Mouse (Mus musculus) liver, embryonic 14.5 days (tissue): ENCODE measurements around the gene Myrfl. TPM values are rescaled to one million over a fixed set of nuclear protein-coding genes. Genes with fewer than 3 reads are reported as not detected.

Experiments used
- ATAC-seq: fragments of 200-750 bp; cut with Nextera tagmentation; 2 replicates; pipeline ENCODE4 v1.8.0; 2017; ENCODE audit warnings: moderate number of reproducible peaks, mild to moderate bottlenecking, moderate library complexity; ENCODE audit not compliant: insufficient read depth
- DNase-seq, 3 experiments: peaks; one replicate each; pipeline ENCODE4 v3.0.0-alpha.2; 2012 to 2013; ENCODE audit warnings: low read depth in 3 of 3, low spot score in 3 of 3
- H3K27ac ChIP-seq: fragments of 300-500 bp; sonication (generic); 2 replicates; pipeline ENCODE4 v1.5.1; 2014; ENCODE audit warnings: moderate library complexity, mild to moderate bottlenecking, control low read depth, inconsistent platforms
- H3K27me3 ChIP-seq: fragments of 300-500 bp; sonication (generic); 2 replicates; pipeline ENCODE4 v1.6.1; 2014; ENCODE audit warnings: mild to moderate bottlenecking, low read length, moderate library complexity; ENCODE audit not compliant: control insufficient read depth, insufficient read depth
- H3K36me3 ChIP-seq: fragments of 300-500 bp; sonication (generic); replicated peaks from 2 replicates; pipeline ENCODE4 v1.6.1; 2014; ENCODE audit warnings: low read depth; ENCODE audit not compliant: control insufficient read depth, insufficient read depth
- H3K4me1 ChIP-seq, 2 experiments: fragments of 200-500 bp in 1 of 2; fragments of 300-500 bp in 1 of 2; sonication (generic) in 1 of 2; replicated peaks; 2 replicates each; pipeline ENCODE4 v1.6.1; 2012 to 2014; ENCODE audit warnings: antibody characterized with exemption in 1 of 2, inconsistent platforms in 1 of 2, low read length in 1 of 2; ENCODE audit not compliant: control insufficient read depth in 2 of 2, insufficient read depth in 2 of 2
- H3K4me2 ChIP-seq: fragments of 300-500 bp; sonication (generic); 2 replicates; pipeline ENCODE4 v1.6.1; 2014; ENCODE audit warnings: low read depth, mild to moderate bottlenecking, control low read depth, moderate library complexity
- H3K4me3 ChIP-seq, 2 experiments: fragments of 200-500 bp in 1 of 2; fragments of 300-500 bp in 1 of 2; sonication (generic) in 1 of 2; 2 replicates each; pipeline ENCODE4 v1.5.1; 2012 to 2014; ENCODE audit warnings: low read depth in 2 of 2, low read length in 2 of 2, mild to moderate bottlenecking in 2 of 2, control low read depth in 1 of 2, inconsistent platforms in 1 of 2, moderate library complexity in 1 of 2; ENCODE audit not compliant: insufficient read depth in 1 of 2
- H3K9ac ChIP-seq: fragments of 300-500 bp; sonication (generic); replicated peaks from 2 replicates; pipeline ENCODE4 v1.6.1; 2014; ENCODE audit warnings: mild to moderate bottlenecking, control low read depth, moderate library complexity
- H3K9me3 ChIP-seq: fragments of 300-500 bp; sonication (generic); 2 replicates; pipeline ENCODE4 v1.6.1; 2016; ENCODE audit warnings: low read length, mixed read lengths; ENCODE audit not compliant: control insufficient read depth
- CTCF ChIP-seq: IDR thresholded peaks from 2 replicates; pipeline ENCODE4 v1.5.1; 2016; ENCODE audit warnings: antibody characterized with exemption, low read depth, control low read depth
- EP300 ChIP-seq: IDR thresholded peaks from 2 replicates; pipeline ENCODE4 v1.6.1; 2016; ENCODE audit warnings: antibody characterized with exemption, low read depth
- WGBS: fragments of 180-500 bp; shearing (Covaris S2); extraction: QIAGEN DNeasy Blood & Tissue Kit; methylation state at CpG from one replicate; pipeline ENCODE4 v1.1.7; 2014; ENCODE audit not compliant: insufficient replicate concordance; 5-methylcytosine and 5-hydroxymethylcytosine counted together
- polyA plus RNA-seq, 2 experiments: library from polyadenylated mRNA; depleted of rRNA in 1 of 2; stranded (reverse) in 1 of 2; unstranded in 1 of 2; fragments of >200 nt; fragmentation: Nextera tagmentation in 1 of 2; extraction: Ambion mirVana in 1 of 2; gene quantifications; 2 replicates each; pipeline versions ENCODE4 v1.2.1 to v1.2.3; 2012 to 2014

Myrfl gene
- polyA plus RNA-seq, 2 experiments: not detected

DNA sequence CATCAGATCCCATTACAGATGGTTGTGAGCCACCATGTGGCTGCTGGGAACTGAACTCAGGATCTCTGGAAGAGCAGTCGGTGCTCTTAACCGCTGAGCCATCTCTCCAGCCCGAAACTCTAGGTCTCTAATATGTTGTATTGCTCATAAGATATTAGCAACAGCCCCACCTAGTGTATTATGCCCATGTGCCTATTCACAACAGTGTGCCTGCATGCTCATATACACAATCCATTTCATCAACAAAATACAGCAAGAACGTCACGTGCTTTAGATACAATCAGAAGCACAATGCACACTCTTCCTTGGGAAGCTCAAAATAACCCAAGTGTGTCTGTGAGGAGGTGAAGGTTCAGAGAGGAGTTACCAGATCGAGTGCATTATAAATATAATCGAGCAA lies 37.1 kb upstream of the Myrfl start:
- Histone ChIP-seq H3K4me2 (no peak overlapping the region), H3K36me3 (no peaks in the 10 kb centered on the region), H3K27me3 (no peaks in the 10 kb centered on the region), H3K9ac (no peak overlapping the region), H3K9me3 (no peaks in the 10 kb centered on the region), H3K4me1 (no peaks in the 10 kb centered on the region), H3K4me3 (no peak overlapping the region), H3K27ac (no peak overlapping the region)
- no peak for TF ChIP-seq EP300
- DNase-seq (no peak), ATAC-seq (no peak)
- WGBS: 84% methylated on average over 7 of the region's 7 CpGs

GRCm38 (mm10) chr10:116932418-116932817 lies 35.7 kb upstream of the Myrfl start:
- H3K27me3 ChIP-seq: no peaks in the 10 kb centered on the region
- WGBS: 82% methylated on average over 13 of the region's 13 CpGs
- H3K4me2 ChIP-seq: no peak overlapping the region
- H3K27ac ChIP-seq: no peak overlapping the region
- TF ChIP-seq CTCF: no peak
- TF ChIP-seq EP300: no peak
- H3K4me1 ChIP-seq: no peaks in the 10 kb centered on the region
- H3K9me3 ChIP-seq: no peaks in the 10 kb centered on the region
- ATAC-seq (no peak), DNase-seq (no peak)
- no peak overlapping the region for H3K9ac ChIP-seq
- no peaks in the 10 kb centered on the region for H3K36me3 ChIP-seq
- H3K4me3 ChIP-seq: no peak overlapping the region

- ATAC-seq: no peak
- H3K9me3 ChIP-seq: no peaks in the 10 kb centered on the region
- no peak overlapping the region for H3K9ac ChIP-seq
- H3K4me3 ChIP-seq: no peak overlapping the region
- no peak for DNase-seq
- no peaks in the 10 kb centered on the region for H3K36me3 ChIP-seq
- H3K27me3 ChIP-seq: no peaks in the 10 kb centered on the region
- H3K4me2 ChIP-seq: no peak overlapping the region
- no peak overlapping the region for H3K27ac ChIP-seq
- TF ChIP-seq CTCF (no peak), EP300 (no peak)
- no peaks in the 10 kb centered on the region for H3K4me1 ChIP-seq
- WGBS: 66% methylated on average over 15 of the region's 15 CpGs
These were observed 34.9 kb upstream of the Myrfl start for GRCm38 (mm10) chr10:116931497-116932179.

DNA sequence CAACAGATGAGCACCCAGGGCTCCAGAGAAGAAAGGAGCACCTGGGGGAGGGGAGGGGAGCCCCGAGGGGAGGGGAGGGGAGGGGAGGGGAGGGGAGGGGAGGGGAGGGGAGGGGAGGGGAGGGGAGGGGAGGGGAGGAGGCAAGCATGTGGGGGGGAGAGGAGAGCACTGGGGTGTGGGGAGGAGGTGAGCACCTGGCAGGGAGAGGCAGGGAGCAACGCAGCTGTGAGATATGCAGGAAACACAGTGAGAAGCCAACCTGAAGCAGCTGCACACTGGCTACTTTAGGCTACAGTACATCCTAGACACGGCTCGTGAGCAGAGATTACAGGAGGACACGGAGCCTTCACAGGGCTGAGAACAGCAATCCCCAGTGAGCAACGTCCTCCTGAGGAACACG lies 34.2 kb upstream of the Myrfl start:
- DNase-seq (no peak), ATAC-seq (no peak)
- Histone ChIP-seq H3K27ac (no peak overlapping the region), H3K4me3 (no peak overlapping the region), H3K27me3 (no peaks in the 10 kb centered on the region), H3K9me3 (no peaks in the 10 kb centered on the region), H3K4me2 (no peak overlapping the region), H3K4me1 (no peaks in the 10 kb centered on the region), H3K9ac (no peak overlapping the region), H3K36me3 (no peaks in the 10 kb centered on the region)
- 61% methylated on average over 6 of the region's 7 CpGs for WGBS
- TF ChIP-seq EP300 (no peak), CTCF (no peak)

GRCm38 (mm10) chr10:116930506-116930905 lies 33.8 kb upstream of the Myrfl start:
- no peak overlapping the region for H3K4me3 ChIP-seq
- no peak overlapping the region for H3K27ac ChIP-seq
- no peaks in the 10 kb centered on the region for H3K9me3 ChIP-seq
- 20% methylated on average over 7 of the region's 7 CpGs for WGBS
- no peak for TF ChIP-seq CTCF
- TF ChIP-seq EP300: no peak
- DNase-seq: no peak
- no peaks in the 10 kb centered on the region for H3K27me3 ChIP-seq
- H3K4me2 ChIP-seq: no peak overlapping the region
- ATAC-seq: no peak
- H3K36me3 ChIP-seq: no peaks in the 10 kb centered on the region
- no peak overlapping the region for H3K9ac ChIP-seq
- H3K4me1 ChIP-seq: no peaks in the 10 kb centered on the region
